Mouse (Mus musculus) testis, postnatal 10 days (tissue): Measurements from ENCODE around the gene Tbc1d1.

Experiments used
- DNase-seq: peaks from one replicate; pipeline ENCODE4 v3.0.0; 2021; ENCODE audit warnings: low spot score

Gene Tbc1d1

DNA sequence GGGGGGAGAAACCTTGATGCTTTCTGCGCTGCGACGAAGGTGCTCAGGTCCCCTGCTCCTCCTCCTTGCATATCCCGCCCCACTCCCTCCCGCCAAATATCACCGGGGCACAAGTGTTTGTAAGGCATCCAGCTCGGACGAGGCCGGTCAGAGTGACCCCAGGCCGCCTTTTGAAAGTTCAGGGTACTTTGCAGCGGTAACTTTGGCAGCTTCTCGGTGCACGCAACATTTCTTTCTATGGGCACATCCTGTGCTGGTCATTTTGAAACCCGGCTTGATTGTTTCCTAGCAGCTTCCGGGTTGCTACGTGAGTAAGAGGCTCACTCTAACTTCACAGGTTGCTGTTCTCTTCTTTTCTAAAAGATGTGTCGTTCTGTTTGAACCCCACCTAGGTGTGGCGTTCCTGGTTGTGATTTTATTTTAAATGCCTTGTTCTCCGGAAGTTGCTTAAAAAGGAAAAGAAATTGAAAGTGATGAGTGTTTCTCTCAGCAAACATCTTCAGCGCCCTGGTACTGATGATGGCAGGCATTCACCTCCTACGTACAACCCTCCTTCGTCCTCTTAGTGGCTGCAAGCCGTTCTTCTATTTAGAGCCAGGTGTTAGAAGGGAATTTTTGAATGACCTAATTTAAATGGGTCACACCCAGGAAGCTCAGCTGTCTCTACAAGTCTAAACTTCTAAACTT, 4.7 kb downstream of the Tbc1d1 start:
- DNase-seq = no peak

DNA sequence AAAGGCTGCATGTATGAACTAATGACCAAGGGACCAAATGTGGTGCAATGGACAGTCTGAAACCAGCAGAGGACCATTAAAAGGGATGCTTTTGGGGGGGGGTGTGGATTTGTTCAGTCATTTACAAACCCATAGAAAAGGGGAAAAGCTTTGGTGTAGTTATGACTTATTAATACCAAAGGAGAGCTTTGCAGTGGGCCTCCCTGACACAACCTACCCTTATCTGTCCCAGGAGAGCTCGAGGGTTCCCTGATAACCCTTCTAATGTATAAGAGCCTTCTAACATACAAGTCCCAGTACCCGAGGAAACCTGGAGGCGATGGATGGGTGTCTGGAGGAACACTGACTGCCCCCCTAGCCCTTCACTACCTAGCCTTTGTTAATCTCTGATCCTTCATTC, 5.8 kb downstream of the Tbc1d1 start:
- DNase-seq = no peak

DNA sequence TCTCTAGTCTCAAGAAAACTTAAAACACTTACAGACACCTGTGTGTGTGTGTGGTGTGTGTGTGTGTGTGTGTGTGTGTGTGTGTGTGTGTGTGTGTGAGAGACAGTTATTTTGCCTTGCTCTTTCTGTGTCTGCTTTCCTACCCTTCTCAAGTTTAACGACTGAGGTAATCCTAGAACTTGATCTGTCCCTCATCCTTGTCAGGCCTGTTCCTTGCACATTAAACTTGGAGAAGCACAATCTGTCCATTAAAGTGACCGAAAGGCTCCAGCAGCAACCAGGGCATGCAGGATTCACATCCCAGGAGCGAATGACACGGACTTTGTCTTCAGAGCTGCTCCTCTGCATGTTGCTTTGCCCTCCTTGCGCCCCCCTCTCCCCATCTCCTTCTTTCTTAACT, 6.5 kb downstream of the Tbc1d1 start:
- no peak for DNase-seq

DNA sequence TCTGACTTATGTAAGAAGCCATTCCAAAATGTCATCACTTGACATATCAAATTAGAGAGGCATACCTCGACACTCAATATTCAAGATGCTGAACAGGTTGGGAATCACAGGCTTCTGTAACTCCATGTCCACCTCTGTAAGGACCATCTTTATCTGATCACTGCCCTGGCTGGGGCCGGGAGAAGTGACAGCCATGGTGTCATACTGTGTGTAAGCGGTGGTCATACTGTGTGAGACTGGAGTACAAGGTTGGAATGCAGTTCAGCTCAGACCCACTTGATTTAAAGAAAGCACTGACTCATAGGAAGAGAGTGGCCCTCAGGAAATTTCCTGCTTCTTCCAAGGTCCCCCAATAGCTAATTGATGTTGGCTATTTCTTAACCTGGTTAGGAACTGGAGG, 8.3 kb downstream of the Tbc1d1 start:
- no peak for DNase-seq

DNA sequence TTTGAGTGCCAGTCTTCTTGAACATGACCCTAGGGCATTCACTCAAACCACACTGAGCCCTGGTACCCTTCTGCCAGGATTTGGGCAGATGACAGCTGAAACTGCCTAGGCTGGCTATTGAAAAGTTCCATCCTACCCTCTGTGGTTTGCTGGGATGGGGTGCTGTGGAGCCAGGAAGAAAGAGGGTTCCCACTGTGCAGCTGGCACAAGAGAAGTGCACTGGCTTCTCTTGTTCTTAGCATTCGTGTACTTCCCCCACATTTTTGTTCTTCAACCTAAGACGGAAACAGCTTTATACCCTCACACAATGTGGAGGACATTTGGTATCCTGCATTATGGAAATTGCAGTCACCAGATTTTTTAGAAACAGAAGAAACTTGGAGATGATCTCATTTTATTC, 9.7 kb downstream of the Tbc1d1 start:
- no peak for DNase-seq

DNA sequence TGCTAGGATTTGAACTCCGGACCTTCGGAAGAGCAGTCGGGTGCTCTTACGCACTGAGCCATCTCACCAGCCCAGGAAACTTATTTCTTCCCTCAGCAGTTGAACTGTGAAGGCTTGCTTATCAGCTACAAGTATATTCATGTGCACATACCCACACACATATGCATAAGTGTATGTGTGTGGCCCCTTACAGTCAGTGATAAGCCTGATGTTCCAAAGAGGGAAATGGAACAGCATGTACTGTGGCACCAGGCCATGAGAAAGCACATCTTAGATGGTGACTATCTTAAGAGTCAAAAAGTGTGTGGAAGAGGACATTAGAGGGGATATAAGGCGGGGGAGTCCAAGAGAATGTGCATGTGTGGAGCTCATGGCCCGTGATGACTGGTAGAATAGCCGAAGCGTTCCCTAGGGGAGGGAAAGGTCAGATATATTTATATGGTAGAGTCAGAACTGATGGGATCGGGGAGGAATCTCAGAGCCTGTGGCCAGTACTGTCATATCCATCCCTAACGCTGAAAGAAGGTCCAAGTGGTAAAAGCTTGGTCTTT, 13.0 kb downstream of the Tbc1d1 start:
- no peak for DNase-seq

DNA sequence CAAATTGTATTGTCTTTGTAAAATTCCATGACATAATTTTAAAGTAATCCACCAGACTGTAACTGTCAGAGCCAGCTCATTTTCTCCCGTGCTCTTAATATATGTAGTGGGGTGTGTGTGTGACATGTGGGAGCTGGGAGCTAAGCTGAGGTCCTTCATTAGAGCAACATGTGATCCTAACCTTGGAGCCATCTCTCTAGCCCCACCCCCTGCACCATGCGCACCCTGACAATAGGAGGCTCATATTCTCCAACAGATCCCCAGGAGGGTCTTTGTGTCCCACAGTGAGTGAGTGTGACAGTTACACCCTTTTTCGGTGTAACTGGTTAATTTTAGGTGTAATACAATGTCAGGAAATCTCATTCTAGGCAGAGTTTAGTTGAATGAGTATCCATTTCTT, 16.8 kb downstream of the Tbc1d1 start:
- DNase-seq = no peak

DNA sequence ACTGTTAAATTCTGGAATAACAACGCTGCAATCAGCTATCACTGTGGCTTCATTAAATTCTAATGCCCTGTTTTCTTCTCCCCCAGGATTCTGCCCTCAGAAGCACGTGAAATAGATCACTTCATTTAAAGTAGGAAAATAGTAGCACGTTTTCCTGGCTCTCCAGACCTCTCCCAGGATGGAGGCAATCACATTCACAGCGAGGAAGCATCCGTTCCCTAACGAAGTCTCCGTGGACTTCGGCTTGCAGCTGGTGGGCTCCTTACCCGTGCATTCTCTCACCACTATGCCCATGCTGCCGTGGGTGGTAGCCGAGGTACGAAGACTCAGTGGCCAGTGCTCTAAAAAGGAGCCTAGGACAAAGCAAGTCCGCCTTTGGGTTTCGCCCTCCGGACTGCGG, 17.2 kb downstream of the Tbc1d1 start:
- DNase-seq = no peak

DNA sequence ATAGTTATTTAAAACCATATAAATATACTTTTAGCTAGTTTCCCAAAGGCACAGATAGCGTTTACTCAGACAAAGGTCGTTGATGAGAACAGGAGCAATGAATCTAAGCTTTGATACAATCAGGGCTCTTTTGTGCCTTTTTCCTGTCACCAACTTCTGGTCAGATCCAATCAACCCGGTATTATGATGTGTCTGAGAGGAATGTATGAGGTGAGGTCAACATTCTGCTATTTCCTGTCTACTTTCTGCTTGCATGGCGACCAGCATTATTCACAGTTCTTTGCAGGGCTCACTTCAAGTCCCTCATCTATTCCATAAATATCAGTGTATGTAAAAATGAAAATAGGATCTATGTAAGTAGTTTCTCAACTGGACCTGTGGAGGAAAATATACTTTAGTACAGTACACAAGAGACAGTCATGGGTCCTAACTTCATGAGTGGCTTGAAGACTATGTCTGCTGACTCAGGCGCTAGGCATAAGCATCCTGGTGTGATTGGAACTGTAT, 18.4 kb downstream of the Tbc1d1 start:
- no peak for DNase-seq

DNA sequence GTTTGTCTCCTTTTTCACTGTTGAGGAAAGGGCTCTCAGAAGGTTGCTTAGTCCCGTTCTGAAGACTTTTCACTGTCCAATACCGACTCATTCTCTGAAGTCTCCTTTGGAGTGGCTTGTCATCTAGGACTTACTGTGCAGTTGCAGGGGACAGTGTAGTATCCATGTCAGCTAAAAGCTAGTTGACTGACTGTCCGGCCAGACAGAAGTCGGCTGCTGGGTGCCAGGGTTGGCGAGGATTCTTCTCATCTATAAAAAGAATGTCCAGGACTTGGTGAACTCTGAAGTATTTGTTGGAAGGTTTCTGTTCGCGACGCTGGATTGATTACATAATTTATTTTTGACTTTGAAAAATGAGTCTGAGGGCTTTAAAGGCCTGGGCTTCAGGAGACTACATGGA, 24.4 kb downstream of the Tbc1d1 start:
- no peak for DNase-seq

DNA sequence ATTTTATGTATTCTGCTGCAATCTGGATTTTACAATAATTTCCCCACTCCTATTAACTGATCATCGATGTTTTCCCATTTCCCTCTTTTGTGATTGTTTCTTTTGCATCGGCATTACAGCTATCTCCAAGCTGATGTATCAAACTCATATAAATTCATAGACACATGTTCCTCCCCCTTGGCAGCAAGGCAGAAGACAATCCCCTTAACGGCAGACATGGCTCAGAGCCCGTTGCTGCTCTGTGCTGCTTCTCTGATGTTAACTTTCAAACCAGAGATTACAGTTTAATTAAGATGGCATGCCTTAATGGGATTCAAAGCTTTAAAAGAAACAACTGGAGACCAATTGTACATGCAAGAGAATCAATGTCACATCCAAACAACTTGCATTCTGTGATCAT, 27.6 kb downstream of the Tbc1d1 start:
- no peak for DNase-seq

DNA sequence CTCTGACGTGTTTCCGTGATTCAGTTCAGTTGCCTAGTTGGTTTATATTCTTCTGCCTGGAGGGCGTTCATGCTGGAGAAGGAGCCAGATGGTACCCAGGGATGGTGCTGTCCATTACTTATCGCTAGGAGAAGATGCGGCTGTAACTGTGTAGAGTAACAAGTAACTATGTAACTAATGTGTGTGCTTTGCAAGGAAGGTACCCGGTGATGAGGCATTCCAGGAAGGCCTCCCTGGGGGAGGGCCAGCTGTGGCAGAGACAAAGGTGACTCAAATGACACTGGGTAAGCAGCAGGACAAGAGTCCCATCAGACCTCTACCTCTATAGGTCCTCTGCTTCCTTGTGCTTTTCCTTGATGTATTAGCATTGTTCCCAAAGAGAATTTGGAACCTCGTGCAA, 29.2 kb downstream of the Tbc1d1 start:
- no peak for DNase-seq

DNA sequence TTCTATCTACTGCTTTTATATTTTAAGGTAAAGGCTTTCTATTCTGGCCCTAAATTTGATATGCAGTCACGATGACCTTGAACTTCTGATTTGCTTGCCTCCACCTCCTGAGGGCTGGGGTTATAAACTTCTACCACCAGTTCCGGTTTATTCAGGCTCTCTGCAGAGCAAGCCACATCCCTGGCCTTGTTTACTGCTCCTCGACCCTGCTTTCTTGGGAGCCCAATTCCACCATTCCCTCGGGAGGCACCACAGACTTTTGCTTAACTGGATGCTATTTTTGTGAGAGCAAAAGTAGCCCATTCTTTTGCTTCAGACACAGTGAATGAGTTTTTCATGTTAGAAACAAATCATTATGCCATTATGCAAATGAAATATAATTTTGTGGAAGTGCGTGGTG, 30.5 kb downstream of the Tbc1d1 start:
- no peak for DNase-seq

DNA sequence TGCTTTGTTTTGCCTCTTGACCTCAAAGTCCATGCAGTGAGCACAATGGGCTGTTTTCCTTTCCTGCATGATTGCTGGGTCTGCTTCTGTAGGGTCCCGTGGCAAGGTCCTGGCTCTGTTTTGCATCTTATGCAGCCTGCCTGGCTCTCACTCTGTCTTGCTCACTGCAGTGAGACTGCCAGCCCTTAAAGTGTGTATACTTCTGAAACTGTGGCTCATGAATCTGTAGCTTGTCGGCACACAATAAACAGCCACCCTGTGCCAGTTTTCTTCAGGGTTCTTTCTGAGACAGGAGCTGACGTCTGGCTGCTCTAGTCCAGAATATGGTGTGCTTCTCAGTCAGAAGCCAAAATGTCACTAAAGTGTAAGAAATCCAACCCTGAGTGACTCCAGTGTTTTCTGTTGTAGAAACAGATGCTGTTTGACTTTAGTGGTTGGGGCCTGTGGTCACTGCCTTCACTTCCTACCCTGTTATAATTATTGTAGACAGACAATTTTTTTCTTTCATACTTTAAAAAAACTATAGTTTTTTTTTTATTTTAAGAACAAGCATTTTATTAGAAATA, 32.1 kb downstream of the Tbc1d1 start:
- DNase-seq = no peak

DNA sequence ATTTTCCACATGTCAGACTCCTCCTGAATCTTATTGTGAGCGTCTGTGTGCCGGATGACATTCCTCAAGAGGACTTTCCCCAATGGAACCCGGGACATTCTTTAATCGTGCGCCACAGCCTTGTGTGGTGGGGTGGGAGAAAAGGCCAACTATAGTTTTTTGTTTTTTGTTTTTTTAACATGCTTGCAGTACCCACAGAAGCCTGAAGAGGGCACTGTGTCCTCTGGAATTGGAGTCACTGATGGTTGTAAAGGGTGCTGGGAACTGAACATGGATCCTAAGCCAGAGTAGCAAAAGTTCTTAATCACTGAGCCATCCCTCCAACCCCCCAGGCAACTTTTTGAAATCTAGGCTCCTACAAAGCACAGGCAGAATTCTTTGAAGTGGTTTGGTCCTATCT, 34.8 kb downstream of the Tbc1d1 start:
- DNase-seq = no peak

DNA sequence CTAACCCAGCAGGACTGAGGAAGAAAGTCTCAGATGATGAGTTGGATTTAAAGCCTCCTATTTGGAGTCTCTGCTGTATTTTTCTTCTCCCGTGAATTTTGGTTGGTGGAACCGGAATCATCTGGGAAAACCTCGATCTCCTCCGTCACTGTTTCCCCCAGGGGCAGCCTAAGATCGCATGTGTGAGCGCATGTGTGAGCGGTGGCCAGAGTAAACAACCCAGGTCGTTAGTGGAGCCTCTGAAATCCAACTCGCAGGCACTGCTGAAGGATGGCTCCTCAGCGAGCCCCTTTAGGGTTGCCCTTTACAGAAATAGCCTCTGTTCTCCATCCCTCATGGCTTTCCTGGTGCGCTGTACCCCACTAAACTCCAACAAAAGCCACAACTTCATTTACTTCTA, 37.2 kb downstream of the Tbc1d1 start:
- no peak for DNase-seq

DNA sequence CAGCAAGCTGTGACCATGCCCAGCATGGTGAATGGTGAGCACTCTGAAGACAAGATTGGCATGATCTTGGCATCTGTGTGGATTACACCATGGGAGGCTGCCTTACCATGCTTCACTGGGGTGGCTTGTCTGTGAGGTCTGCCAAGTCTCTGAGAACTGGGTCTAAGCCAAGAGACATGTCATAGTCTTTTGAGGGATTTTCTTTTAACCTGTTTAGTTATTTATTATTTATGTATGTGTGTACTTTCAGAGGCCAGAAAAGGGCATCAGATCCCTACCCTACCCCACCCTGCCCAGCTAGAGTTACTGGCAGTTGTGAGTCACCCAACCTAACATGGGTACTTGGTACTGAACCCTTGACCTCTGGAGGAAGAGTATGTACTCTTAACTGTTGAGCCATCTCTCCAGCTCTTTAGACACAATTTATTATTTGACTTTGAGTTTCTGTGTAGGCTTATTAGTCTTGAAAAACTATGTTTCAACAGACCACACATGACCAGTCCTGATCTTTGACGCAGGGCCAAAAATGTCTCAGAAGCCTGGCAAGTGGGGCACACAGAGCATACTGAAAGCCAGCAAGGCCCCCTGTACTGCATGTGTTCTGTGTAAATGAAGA, 40.3 kb downstream of the Tbc1d1 start:
- DNase-seq = no peak

DNA sequence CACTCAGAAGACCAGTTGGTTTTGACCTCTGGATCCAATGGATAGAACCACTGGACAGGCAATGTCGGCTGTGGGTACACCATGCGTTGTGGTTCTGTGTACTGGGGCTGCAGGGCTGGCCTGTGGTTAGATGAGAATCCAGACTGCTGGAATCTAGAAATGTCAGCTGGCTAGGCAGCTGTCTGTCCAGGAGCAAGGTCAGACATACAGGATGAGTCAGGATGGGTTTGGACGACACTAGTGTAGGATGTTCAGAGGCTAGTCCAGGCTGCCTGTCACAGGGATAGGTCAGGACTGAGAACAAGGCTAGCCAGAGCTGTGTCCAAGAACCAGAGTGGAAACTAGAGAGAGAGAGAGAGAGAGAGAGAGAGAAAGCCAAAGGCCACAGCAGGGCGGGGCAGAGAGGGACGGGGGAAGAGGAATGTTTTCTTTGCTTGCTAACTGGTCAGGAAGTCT, 40.8 kb downstream of the Tbc1d1 start:
- DNase-seq = no peak

DNA sequence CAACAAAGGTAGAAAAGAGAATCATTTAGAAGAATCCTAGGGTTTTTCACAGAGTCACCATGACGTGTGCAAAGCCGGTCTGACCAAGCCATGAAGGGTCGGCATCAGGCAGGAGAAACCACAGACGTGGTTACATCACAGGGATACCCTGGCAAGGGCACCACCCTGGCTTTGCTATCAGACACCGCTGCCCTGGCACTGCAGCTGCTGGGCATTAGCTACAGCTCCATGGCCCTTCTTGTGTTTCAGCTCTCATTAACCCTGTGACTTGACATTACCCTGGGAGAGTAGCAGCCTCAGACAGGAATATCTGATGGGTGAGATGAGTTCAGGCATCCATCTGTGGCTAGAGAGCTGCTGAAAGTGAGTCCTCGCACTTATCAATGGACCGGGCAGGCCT, 42.5 kb downstream of the Tbc1d1 start:
- DNase-seq = no peak

DNA sequence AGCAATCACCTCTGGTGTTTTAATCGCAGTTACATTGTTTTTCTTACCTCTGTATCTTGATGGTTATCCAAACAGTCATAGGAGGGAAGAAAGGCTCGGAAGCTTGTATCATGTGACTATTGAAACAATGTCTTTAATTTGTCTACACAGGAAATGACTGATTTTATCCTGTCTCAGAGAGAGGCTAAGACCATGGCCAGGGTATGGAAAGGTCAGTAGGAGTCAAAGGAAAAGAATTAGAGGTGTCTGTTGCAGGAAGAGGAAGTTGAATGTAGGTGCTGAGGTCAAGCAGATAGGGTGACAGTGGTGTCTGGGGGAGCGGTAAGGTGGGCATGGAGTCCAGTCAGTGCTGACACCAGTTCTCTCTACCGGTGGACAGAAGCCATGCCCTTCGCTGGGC, 45.0 kb downstream of the Tbc1d1 start:
- DNase-seq = no peak

DNA sequence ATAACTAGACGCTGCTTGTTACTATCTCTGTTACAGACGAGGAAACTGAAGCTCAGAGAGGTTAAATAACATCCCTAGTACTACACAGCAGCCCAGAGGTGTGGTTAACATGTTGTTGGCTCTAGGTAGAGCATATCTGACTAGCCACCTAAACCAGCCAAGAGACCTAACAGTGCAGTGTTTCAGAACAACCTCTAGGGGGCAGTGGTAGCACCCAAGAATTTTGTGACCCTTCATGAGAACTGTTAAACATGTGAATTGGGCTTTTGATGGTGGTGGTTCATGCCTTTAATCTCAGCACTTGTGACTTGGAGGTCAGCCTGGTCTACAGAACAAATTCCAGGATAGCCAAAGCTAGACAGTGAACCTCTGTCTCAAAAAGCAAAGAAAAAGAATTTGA, 46.2 kb downstream of the Tbc1d1 start:
- no peak for DNase-seq

DNA sequence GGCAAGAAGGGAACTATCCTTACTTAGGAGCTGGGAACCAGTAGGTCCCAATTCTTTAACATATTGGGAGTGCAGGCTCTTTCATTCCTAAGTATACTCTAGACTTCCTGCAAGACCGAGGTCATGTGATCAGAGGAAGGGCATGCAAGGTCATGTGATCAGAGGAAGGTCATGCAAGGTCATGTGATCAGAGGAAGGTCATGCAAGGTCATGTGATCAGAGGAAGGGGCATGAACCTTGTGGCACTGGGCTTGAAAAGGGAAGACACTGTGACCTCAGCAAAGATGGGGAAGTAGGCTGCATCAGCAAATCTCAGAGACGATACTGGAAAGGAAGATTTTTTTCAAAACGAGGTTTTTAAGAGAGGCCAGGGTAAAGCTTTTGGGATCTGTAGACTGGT, 49.5 kb downstream of the Tbc1d1 start:
- DNase-seq = no peak

DNA sequence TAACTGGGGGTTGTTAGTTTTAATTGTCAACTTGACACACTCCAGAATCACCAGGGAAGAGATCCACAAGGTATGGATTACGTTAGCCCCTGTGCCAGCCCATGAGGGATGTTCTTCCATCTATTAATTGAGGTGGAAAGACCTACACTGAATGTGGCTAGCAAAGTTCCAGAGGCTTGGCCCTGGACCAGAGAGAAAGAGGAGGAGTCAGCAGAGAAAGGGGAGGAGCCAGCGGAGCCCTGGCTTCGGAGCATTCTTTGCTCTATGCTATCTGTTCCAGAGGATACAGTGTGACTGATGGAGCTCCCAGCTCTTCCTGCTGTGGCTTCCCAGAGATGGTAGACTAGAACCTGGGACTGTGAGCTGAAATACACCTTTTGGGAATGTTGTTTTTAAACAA, 50.3 kb downstream of the Tbc1d1 start:
- DNase-seq = no peak
